Mouse (Mus musculus) left cerebral cortex, postnatal 25 days (tissue): ENCODE measurements around the gene Creb3l4. TPM values are rescaled to one million over a fixed set of nuclear protein-coding genes. Genes with fewer than 3 reads are reported as not detected.
A peak's percentile ranks its signal among the peaks of the same experiment; 100 is the strongest.
"Not testable (repeated sequence)": the region's sequence is repeated elsewhere in the genome, so short reads cannot be mapped to it uniquely, and the experiment has no call there.

ENCODE experiments used
- DNase-seq, 2 experiments: peaks; one replicate each; pipeline ENCODE4 v3.0.0; 2022; ENCODE audit warnings: low spot score in 2 of 2, mixed read lengths in 1 of 2
- intact Hi-C: fragments of 180-260 bp; cut with DNase I; formaldehyde crosslinking; loops from one replicate; pipeline ENCODE4 v1.15.1; 2025
- total RNA-seq, 2 experiments: library from RNA; stranded (reverse); gene quantifications; 2 replicates each; pipeline ENCODE4 v1.2.3; 2021

Creb3l4 gene
- total RNA-seq, 2 experiments from 2014 or later, result not detected

GRCm38 (mm10) chr3:90265932-90266741 lies 22.8 kb upstream of the Creb3l4 start:
- no peak for DNase-seq
- intact Hi-C loops, result loop anchor here (1.0 to 5.0 kb wide), 2 partner anchors 26 to 106 kb away; no protein-coding TSS in a partner anchor

GRCm38 (mm10) chr3:90265034-90265931 lies 22.0 kb upstream of the Creb3l4 start, which contains the start of gene Dennd4b:
TSS of gene Dennd4b (plus strand) at chr3:90265185.
- DNase-seq, result peak; percentile 85 to 86
- intact Hi-C loops, result loop anchor here (1.0 to 5.0 kb wide), 2 partner anchors 27 to 107 kb away; no protein-coding TSS in a partner anchor

GRCm38 (mm10) chr3:90264687-90265033 lies 21.3 kb upstream of the Creb3l4 start:
- intact Hi-C loops, result loop anchor here (1.0 to 5.0 kb wide), 2 partner anchors 28 to 108 kb away; no protein-coding TSS in a partner anchor
- DNase-seq, result no peak

- intact Hi-C loops, result no loop called here
- no peak for DNase-seq
Measured at GRCm38 (mm10) chr3:90263121-90263771, 19.9 kb upstream of the Creb3l4 start.

- no peak for DNase-seq
- intact Hi-C loops, result no loop called here
Measured at GRCm38 (mm10) chr3:90258521-90258920, 15.2 kb upstream of the Creb3l4 start.

- intact Hi-C loops, result no loop called here
- DNase-seq, result no peak
Measured at GRCm38 (mm10) chr3:90256731-90257530, 13.6 kb upstream of the Creb3l4 start.

GRCm38 (mm10) chr3:90255784-90256353 lies 12.6 kb upstream of the Creb3l4 start:
- intact Hi-C loops, result no loop called here

GRCm38 (mm10) chr3:90255194-90255565 lies 11.9 kb upstream of the Creb3l4 start:
- intact Hi-C loops, result no loop called here
- no peak for DNase-seq

More at GRCm38 (mm10) chr3:90255784-90256353, 12.6 kb upstream of the Creb3l4 start:
- DNase-seq, result no peak

- no peak for DNase-seq
- intact Hi-C loops, result no loop called here
Measured at GRCm38 (mm10) chr3:90254419-90255193, 11.3 kb upstream of the Creb3l4 start.

- intact Hi-C loops, result no loop called here
- DNase-seq, result peak; percentile 97 to 99
Measured at GRCm38 (mm10) chr3:90253653-90254418, 10.5 kb upstream of the Creb3l4 start, which contains the start of gene Crtc2. TSS of gene Crtc2 (plus strand) at chr3:90254163.

GRCm38 (mm10) chr3:90253174-90253573 lies 9.9 kb upstream of the Creb3l4 start:
- DNase-seq, intact Hi-C loops: not testable (repeated sequence)

GRCm38 (mm10) chr3:90252659-90253058 lies 9.3 kb upstream of the Creb3l4 start:
- DNase-seq, intact Hi-C loops: not testable (repeated sequence)

GRCm38 (mm10) chr3:90251731-90252226 lies 8.5 kb upstream of the Creb3l4 start:
- intact Hi-C loops, result not testable (repeated sequence)
- DNase-seq, result peak in 1 of 2 experiments; percentile 46

- no peak for DNase-seq
- intact Hi-C loops, result no loop called here
Measured at GRCm38 (mm10) chr3:90250791-90251190, 7.5 kb upstream of the Creb3l4 start.

GRCm38 (mm10) chr3:90248746-90249100 lies 5.4 kb upstream of the Creb3l4 start:
- intact Hi-C loops, result no loop called here

GRCm38 (mm10) chr3:90247960-90248745 lies 4.8 kb upstream of the Creb3l4 start, which contains the start of gene Slc39a1:
TSS of gene Slc39a1 (plus strand) at chr3:90248172.
- peak; percentile 93 to 96 for DNase-seq
- intact Hi-C loops, result loop anchor here (2.0 kb wide), 1 partner anchor 17 kb away; the partner anchor contains the start of gene Jtb

More at GRCm38 (mm10) chr3:90248746-90249100, 5.4 kb upstream of the Creb3l4 start:
- DNase-seq, result peak in 1 of 2 experiments; percentile 32
